Mouse (Mus musculus): ENCODE measurements around the gene Pitpnm2.

- TF ChIP-seq CTCF (IDR thresholded peaks at IDR 0.05; ENCODE audit: insufficient read depth, low read depth, low read length): no peak
- no peak for TF ChIP-seq POLR2A (IDR thresholded peaks at IDR 0.05; ENCODE audit: insufficient read depth, low read depth, low read length)
These were observed 13.7 kb upstream of the Pitpnm2 start for GRCm38 (mm10) chr5:124263246-124263645.
